Mouse (Mus musculus) kidney, embryonic 15.5 days (tissue): ENCODE measurements around the gene Hist1h3e. TPM values are rescaled to one million over a fixed set of nuclear protein-coding genes. Genes with fewer than 3 reads are reported as not detected.
"Not testable (repeated sequence)": the region's sequence is repeated elsewhere in the genome, so short reads cannot be mapped to it uniquely, and the experiment has no call there.

Source experiments
- ATAC-seq: fragments of 200-750 bp; cut with Nextera tagmentation; replicated peaks from 2 replicates; pipeline ENCODE4 v1.8.0; 2017; ENCODE audit warnings: moderate TSS enrichment; ENCODE audit not compliant: low FRiP score
- H3K27ac ChIP-seq: fragments of 300-500 bp; sonication (generic); 2 replicates; pipeline ENCODE4 v1.5.1; 2015; ENCODE audit warnings: mild to moderate bottlenecking, inconsistent platforms
- H3K27me3 ChIP-seq: fragments of 300-500 bp; sonication (generic); 2 replicates; pipeline ENCODE4 v1.6.1; 2015; ENCODE audit warnings: inconsistent platforms
- H3K36me3 ChIP-seq: fragments of 300-500 bp; sonication (generic); 2 replicates; pipeline ENCODE4 v1.6.1; 2015; ENCODE audit warnings: inconsistent platforms
- H3K4me1 ChIP-seq: fragments of 300-500 bp; sonication (generic); 2 replicates; pipeline ENCODE4 v1.6.1; 2015; ENCODE audit warnings: inconsistent platforms
- H3K4me2 ChIP-seq: fragments of 300-500 bp; sonication (generic); 2 replicates; pipeline ENCODE4 v1.6.1; 2015; ENCODE audit warnings: moderate library complexity, mild to moderate bottlenecking, inconsistent platforms
- H3K4me3 ChIP-seq: fragments of 300-500 bp; sonication (generic); replicated peaks from 2 replicates; pipeline ENCODE4 v1.5.1; 2015; ENCODE audit warnings: mild to moderate bottlenecking, inconsistent platforms
- H3K9ac ChIP-seq: fragments of 300-500 bp; sonication (generic); 2 replicates; pipeline ENCODE4 v1.6.1; 2015; ENCODE audit warnings: mild to moderate bottlenecking, inconsistent platforms
- H3K9me3 ChIP-seq: fragments of 300-500 bp; sonication (generic); replicated peaks from 2 replicates; pipeline ENCODE4 v1.6.1; 2016; ENCODE audit warnings: inconsistent platforms
- WGBS: fragments of 180-500 bp; shearing (Covaris S2); methylation state at CpG from one replicate; pipeline ENCODE4 v1.1.7; 2015; ENCODE audit warnings: mixed read lengths; 5-methylcytosine and 5-hydroxymethylcytosine counted together
- polyA plus RNA-seq: library from polyadenylated mRNA; unstranded; fragments of >200 nt; fragmentation: Nextera tagmentation; extraction: Ambion mirVana; gene quantifications from 2 replicates; pipeline ENCODE4 v1.2.1, GENCODE M21; 2015

Hist1h3e gene
- polyA plus RNA-seq, result 6.5 and 6.7 TPM in 2 replicates

- peak within 1 kb of the TSS; percentile 69 for H3K4me2 ChIP-seq
- under 1% methylated on average over 57 of the region's 67 CpGs for WGBS
- not testable (repeated sequence) for H3K4me1 ChIP-seq, H3K36me3 ChIP-seq, H3K9me3 ChIP-seq, H3K27me3 ChIP-seq
- H3K4me3 ChIP-seq, result peak within 1 kb of the TSS; percentile 48
- H3K27ac ChIP-seq, result peak within 1 kb of the TSS; percentile 99
- peak within 1 kb of the TSS; percentile 55 for H3K9ac ChIP-seq
- peak; percentile 97 for ATAC-seq
These were observed at the start of gene Hist1h3e for GRCm38 (mm10) chr13:23561883-23562659. TSS of gene Hist1h3e (minus strand) at chr13:23562369.

- H3K9ac ChIP-seq, result no peak overlapping the region
- H3K27ac ChIP-seq, result peak overlapping the region; percentile 48; the same call in 1 of the 2 replicates
- no peaks in the 10 kb centered on the region for H3K27me3 ChIP-seq
- WGBS, result 58% methylated on average over 3 of the region's 3 CpGs
- H3K36me3 ChIP-seq, result no peaks in the 10 kb centered on the region
- H3K9me3 ChIP-seq, result no peaks in the 10 kb centered on the region
- no peaks in the 10 kb centered on the region for H3K4me1 ChIP-seq
- ATAC-seq, result peak; percentile 73
- no peak overlapping the region for H3K4me3 ChIP-seq
- H3K4me2 ChIP-seq, result no peak overlapping the region
These were observed 49.5 kb upstream of the Hist1h3e start for GRCm38 (mm10) chr13:23611638-23612037.

GRCm38 (mm10) chr13:23610393-23610792, 48.2 kb upstream of the Hist1h3e start:
- H3K4me1 ChIP-seq, result no peaks in the 10 kb centered on the region
- H3K27ac ChIP-seq, result no peak overlapping the region
- no peak overlapping the region for H3K9ac ChIP-seq
- 59% methylated on average over 2 of the region's 2 CpGs for WGBS
- H3K4me3 ChIP-seq, result no peak overlapping the region
- ATAC-seq, result no peak
- H3K27me3 ChIP-seq, result no peaks in the 10 kb centered on the region
- no peaks in the 10 kb centered on the region for H3K9me3 ChIP-seq
- H3K4me2 ChIP-seq, result no peak overlapping the region
- no peaks in the 10 kb centered on the region for H3K36me3 ChIP-seq

- H3K27me3 ChIP-seq, result no peaks in the 10 kb centered on the region
- H3K4me2 ChIP-seq, result no peak overlapping the region
- no peak overlapping the region for H3K27ac ChIP-seq
- no peak overlapping the region for H3K4me3 ChIP-seq
- H3K4me1 ChIP-seq, result no peaks in the 10 kb centered on the region
- H3K36me3 ChIP-seq, result no peaks in the 10 kb centered on the region
- H3K9ac ChIP-seq, result no peak overlapping the region
- no peak for ATAC-seq
- no peaks in the 10 kb centered on the region for H3K9me3 ChIP-seq
These were observed 47.7 kb upstream of the Hist1h3e start for GRCm38 (mm10) chr13:23609844-23610243.

GRCm38 (mm10) chr13:23609209-23609608, 47.0 kb upstream of the Hist1h3e start:
- H3K4me2 ChIP-seq, result no peak overlapping the region
- no peak overlapping the region for H3K4me3 ChIP-seq
- no peaks in the 10 kb centered on the region for H3K9me3 ChIP-seq
- H3K27ac ChIP-seq, result no peak overlapping the region
- no peak for ATAC-seq
- H3K36me3 ChIP-seq, result no peaks in the 10 kb centered on the region
- H3K4me1 ChIP-seq, result 0 out of 2 replicates have a peak, but pooled peaks cover 3% of the 10 kb centered on the region
- 78% methylated on average over 4 of the region's 4 CpGs for WGBS
- H3K9ac ChIP-seq, result no peak overlapping the region
- H3K27me3 ChIP-seq, result no peaks in the 10 kb centered on the region

GRCm38 (mm10) chr13:23605052-23605451, 42.9 kb upstream of the Hist1h3e start:
- Histone ChIP-seq H3K27me3 (no peaks in the 10 kb centered on the region), H3K9ac (no peak overlapping the region), H3K36me3 (no peaks in the 10 kb centered on the region), H3K9me3 (no peaks in the 10 kb centered on the region), H3K4me2 (no peak overlapping the region), H3K4me3 (no peak overlapping the region), H3K4me1 (0 out of 2 replicates have a peak, but pooled peaks cover 3% of the 10 kb centered on the region), H3K27ac (no peak overlapping the region)
- no peak for ATAC-seq
- WGBS, result 84% methylated on average over 3 of the region's 3 CpGs

GRCm38 (mm10) chr13:23604452-23604851, 42.3 kb upstream of the Hist1h3e start:
- Histone ChIP-seq H3K9me3 (no peaks in the 10 kb centered on the region), H3K27me3 (no peaks in the 10 kb centered on the region), H3K4me1 (0 out of 2 replicates have a peak, but pooled peaks cover 3% of the 10 kb centered on the region), H3K27ac (no peak overlapping the region), H3K4me3 (no peak overlapping the region), H3K4me2 (no peak overlapping the region), H3K9ac (no peak overlapping the region), H3K36me3 (no peaks in the 10 kb centered on the region)
- peak; percentile 77 for ATAC-seq
- 47% methylated on average over 3 of the region's 3 CpGs for WGBS

GRCm38 (mm10) chr13:23603182-23603699, 41.1 kb upstream of the Hist1h3e start:
- Histone ChIP-seq H3K4me2 (no peak overlapping the region), H3K36me3 (no peaks in the 10 kb centered on the region), H3K9ac (no peak overlapping the region), H3K27me3 (no peaks in the 10 kb centered on the region), H3K4me3 (no peak overlapping the region), H3K9me3 (no peaks in the 10 kb centered on the region), H3K27ac (no peak overlapping the region), H3K4me1 (0 out of 2 replicates have a peak, but pooled peaks cover 3% of the 10 kb centered on the region)
- 67% methylated on average over 7 of the region's 7 CpGs for WGBS
- ATAC-seq, result no peak

GRCm38 (mm10) chr13:23597957-23598356, 35.8 kb upstream of the Hist1h3e start:
- no peak overlapping the region for H3K9ac ChIP-seq
- no peak overlapping the region for H3K4me3 ChIP-seq
- H3K27me3 ChIP-seq, result no peaks in the 10 kb centered on the region
- WGBS, result 6% methylated on average over 9 of the region's 9 CpGs
- no peak overlapping the region for H3K4me2 ChIP-seq
- no peaks in the 10 kb centered on the region for H3K9me3 ChIP-seq
- 0 out of 2 replicates have a peak, but pooled peaks have one; percentile 56 for ATAC-seq
- H3K36me3 ChIP-seq, result no peaks in the 10 kb centered on the region
- peaks cover 8% of the 10 kb centered on the region for H3K4me1 ChIP-seq
- H3K27ac ChIP-seq, result no peak overlapping the region

GRCm38 (mm10) chr13:23595622-23596372, 33.6 kb upstream of the Hist1h3e start:
- H3K9ac ChIP-seq, result no peak overlapping the region
- peaks cover 8% of the 10 kb centered on the region for H3K4me1 ChIP-seq
- WGBS, result 84% methylated on average over 7 of the region's 7 CpGs
- H3K27me3 ChIP-seq, result no peaks in the 10 kb centered on the region
- no peaks in the 10 kb centered on the region for H3K36me3 ChIP-seq
- H3K27ac ChIP-seq, result no peak overlapping the region
- H3K9me3 ChIP-seq, result no peaks in the 10 kb centered on the region
- H3K4me2 ChIP-seq, result no peak overlapping the region
- no peak overlapping the region for H3K4me3 ChIP-seq
- ATAC-seq, result no peak

- WGBS, result 90% methylated on average over 2 of the region's 2 CpGs
- no peaks in the 10 kb centered on the region for H3K27me3 ChIP-seq
- no peak overlapping the region for H3K27ac ChIP-seq
- no peak overlapping the region for H3K9ac ChIP-seq
- H3K4me3 ChIP-seq, result no peak overlapping the region
- no peak for ATAC-seq
- H3K4me2 ChIP-seq, result no peak overlapping the region
- H3K9me3 ChIP-seq, result no peaks in the 10 kb centered on the region
- peaks cover 8% of the 10 kb centered on the region for H3K4me1 ChIP-seq
- H3K36me3 ChIP-seq, result no peaks in the 10 kb centered on the region
These were observed 33.0 kb upstream of the Hist1h3e start for GRCm38 (mm10) chr13:23595185-23595584.
